8 mouse cellular contexts compared by ENCODE assay signal in the genomic region with DNA sequence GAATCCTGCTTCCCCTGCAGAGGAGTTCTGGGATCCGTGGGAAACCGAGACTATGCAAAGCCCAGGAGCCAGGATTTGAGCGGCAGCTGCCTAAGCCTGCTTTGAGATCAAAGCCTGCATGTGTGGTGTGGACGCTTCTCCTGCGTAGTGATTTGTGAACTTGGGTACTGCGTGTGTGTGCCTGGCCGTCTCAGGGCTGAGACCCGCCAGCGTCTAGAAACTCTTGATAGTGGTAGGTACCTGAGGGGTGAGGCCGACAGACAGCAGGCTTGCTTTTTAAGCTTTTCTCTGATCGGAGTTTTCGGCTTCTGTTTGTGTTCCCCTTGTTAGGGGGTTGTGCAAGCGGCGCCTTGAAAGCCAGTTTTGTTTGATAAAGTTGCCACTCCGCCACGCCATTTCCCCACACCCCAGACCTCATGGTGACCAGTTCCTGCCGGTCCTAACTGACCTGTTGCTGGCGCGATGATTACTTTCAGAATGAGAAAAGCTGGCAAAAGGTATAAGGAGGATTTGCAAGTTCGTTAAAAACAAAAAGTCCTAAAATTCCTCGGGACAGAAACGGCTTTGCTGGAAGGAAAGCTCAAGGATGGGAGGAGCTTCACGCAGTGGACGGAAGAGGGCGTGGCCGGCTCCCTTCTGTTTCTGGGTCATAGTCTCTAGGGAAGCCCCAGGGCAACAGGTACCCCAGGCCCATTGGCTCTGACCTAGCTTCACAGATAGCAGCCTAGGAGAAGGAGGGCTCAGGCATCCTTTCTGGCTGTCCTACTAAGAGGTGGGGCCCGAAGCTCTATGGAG. TPM values are rescaled to one million over a fixed set of nuclear protein-coding genes. Genes with fewer than 3 reads are reported as not detected.
DNase-seq lines count a peak whose midpoint lies in the region; ATAC-seq lines count a peak whose summit lies in the region.

No protein-coding gene starts in this region.

- H3K9me3 ChIP-seq in limb, embryonic 13.5 days = no peaks in the 10 kb centered on the region
- H3K9me3 ChIP-seq in midbrain, embryonic 15.5 days = no peaks in the 10 kb centered on the region

- DNase-seq in 3134 (ENCODE audit: extremely low read depth, insufficient read length, low spot score) = peak; percentile 53
- peak; percentile 32 for DNase-seq in T-cell, adult 2 months (ENCODE audit: low spot score)
- DNase-seq in testis, postnatal 10 days (ENCODE audit: low spot score) = peak; percentile 73

- WGBS in limb, embryonic 13.5 days = 2% methylated on average over 27 of the region's 27 CpGs
- WGBS in midbrain, embryonic 15.5 days = 2% methylated on average over 27 of the region's 27 CpGs

- H3K27me3 ChIP-seq in limb, embryonic 13.5 days = peaks cover 3% of the 10 kb centered on the region; the same call in 1 of the 2 replicates
- peaks cover 14% of the 10 kb centered on the region for H3K27me3 ChIP-seq in midbrain, embryonic 15.5 days (replicated peaks)

- peak overlapping the region; percentile 76 for H3K9ac ChIP-seq in limb, embryonic 13.5 days
- H3K9ac ChIP-seq in midbrain, embryonic 15.5 days = no peak overlapping the region

- H3K36me3 ChIP-seq in limb, embryonic 13.5 days = no peaks in the 10 kb centered on the region
- H3K36me3 ChIP-seq in midbrain, embryonic 15.5 days (replicated peaks) = no peaks in the 10 kb centered on the region

- peak overlapping the region; percentile 34; the same call in 1 of the 2 replicates for H3K27ac ChIP-seq in limb, embryonic 13.5 days
- no peak overlapping the region for H3K27ac ChIP-seq in midbrain, embryonic 15.5 days

- ATAC-seq in erythroid progenitor cell, adult 5-6 weeks (replicated peaks; ENCODE audit: low FRiP score, poor library complexity, severe bottlenecking) = peak; percentile 62
- ATAC-seq in hematopoietic stem cell, adult 5-6 weeks (replicated peaks in 1 of 2; ENCODE audit: insufficient read depth in 1 of 2, low FRiP score in 2 of 2, low TSS enrichment in 1 of 2, low read depth in 1 of 2, poor library complexity in 2 of 2, severe bottlenecking in 2 of 2) = peak; percentile 26 to 37; a peak in 1 of 4 replicates
- no peak; the same call in 1 of the 2 replicates for ATAC-seq in limb, embryonic 13.5 days (ENCODE audit: low FRiP score, low read depth)
- ATAC-seq in midbrain, embryonic 15.5 days (replicated peaks) = no peak
- no peak for ATAC-seq in frontal cortex, adult (ENCODE audit: low TSS enrichment)

- H3K4me3 ChIP-seq in limb, embryonic 13.5 days = peak overlapping the region; percentile 50
- peak overlapping the region; percentile 30 for H3K4me3 ChIP-seq in midbrain, embryonic 15.5 days

- H3K4me2 ChIP-seq in limb, embryonic 13.5 days (replicated peaks) = peak overlapping the region; percentile 98
- peak overlapping the region; percentile 59 for H3K4me2 ChIP-seq in midbrain, embryonic 15.5 days

- peaks cover 20% of the 10 kb centered on the region for H3K4me1 ChIP-seq in limb, embryonic 13.5 days
- H3K4me1 ChIP-seq in midbrain, embryonic 15.5 days = peaks cover 19% of the 10 kb centered on the region

RNA-seq across cellular contexts. Expression of a gene that starts 0.5 kb away (rescaled TPM):
- total RNA-seq in erythroid progenitor cell, adult 5-6 weeks (2015; ENCODE audit: low replicate concordance) = 3.4 and 7.9 TPM in 2 replicates
- total RNA-seq in erythroid progenitor cell, adult 5-6 weeks (2017; ENCODE audit: low replicate concordance) = 2.8 and 13.2 TPM in 2 replicates
- 12.4 and 12.7 TPM in 2 replicates for total RNA-seq in hematopoietic stem cell, adult 5-6 weeks (2017)
- polyA plus RNA-seq in limb, embryonic 13.5 days (2015; fragmentation: Nextera tagmentation; extraction: Ambion mirVana) = 39.4 and 41.6 TPM in 2 replicates
- polyA plus RNA-seq in midbrain, embryonic 15.5 days (2015; fragmentation: Nextera tagmentation; extraction: Ambion mirVana) = 32.0 and 33.5 TPM in 2 replicates

RNA-seq across cellular contexts. Expression of a gene that starts 0.7 kb away (rescaled TPM):
- total RNA-seq in erythroid progenitor cell, adult 5-6 weeks (2015; ENCODE audit: low replicate concordance) = 133 TPM in 2 replicates
- 92.7 and 104 TPM in 2 replicates for total RNA-seq in erythroid progenitor cell, adult 5-6 weeks (2017; ENCODE audit: low replicate concordance)
- 19.0 and 49.2 TPM in 2 replicates for total RNA-seq in hematopoietic stem cell, adult 5-6 weeks (2017)
- 40.4 and 41.9 TPM in 2 replicates for polyA plus RNA-seq in limb, embryonic 13.5 days (2015; fragmentation: Nextera tagmentation; extraction: Ambion mirVana)
- polyA plus RNA-seq in midbrain, embryonic 15.5 days (2015; fragmentation: Nextera tagmentation; extraction: Ambion mirVana) = 8.1 and 12.0 TPM in 2 replicates

RNA-seq across cellular contexts. Expression of a gene that starts 30.9 kb away (rescaled TPM):
- 48.6 and 55.5 TPM in 2 replicates for total RNA-seq in erythroid progenitor cell, adult 5-6 weeks (2015; ENCODE audit: low replicate concordance)
- total RNA-seq in erythroid progenitor cell, adult 5-6 weeks (2017; ENCODE audit: low replicate concordance) = 42.6 and 47.1 TPM in 2 replicates
- 8.4 and 19.1 TPM in 2 replicates for total RNA-seq in hematopoietic stem cell, adult 5-6 weeks (2017)
- polyA plus RNA-seq in limb, embryonic 13.5 days (2015; fragmentation: Nextera tagmentation; extraction: Ambion mirVana) = 39.7 and 43.4 TPM in 2 replicates
- polyA plus RNA-seq in midbrain, embryonic 15.5 days (2015; fragmentation: Nextera tagmentation; extraction: Ambion mirVana) = 47.2 and 50.9 TPM in 2 replicates

RNA-seq across cellular contexts. Expression of a gene that starts 37.4 kb away (rescaled TPM):
- total RNA-seq in erythroid progenitor cell, adult 5-6 weeks (2015; ENCODE audit: low replicate concordance) = 2.2 TPM in 1 of 2 replicates, not detected in the other
- 3.7 TPM in 1 of 2 replicates, not detected in the other for total RNA-seq in erythroid progenitor cell, adult 5-6 weeks (2017; ENCODE audit: low replicate concordance)
- total RNA-seq in hematopoietic stem cell, adult 5-6 weeks (2017) = not detected in 2 replicates
- polyA plus RNA-seq in limb, embryonic 13.5 days (2015; fragmentation: Nextera tagmentation; extraction: Ambion mirVana) = 3.5 and 3.7 TPM in 2 replicates
- polyA plus RNA-seq in midbrain, embryonic 15.5 days (2015; fragmentation: Nextera tagmentation; extraction: Ambion mirVana) = 0.30 and 0.56 TPM in 2 replicates

RNA-seq across cellular contexts. Expression of a gene that starts 53.4 kb away (rescaled TPM):
- total RNA-seq in erythroid progenitor cell, adult 5-6 weeks (2015; ENCODE audit: low replicate concordance) = 4.3 and 7.1 TPM in 2 replicates
- total RNA-seq in erythroid progenitor cell, adult 5-6 weeks (2017; ENCODE audit: low replicate concordance) = 0.45 and 2.8 TPM in 2 replicates
- 6.4 and 8.2 TPM in 2 replicates for total RNA-seq in hematopoietic stem cell, adult 5-6 weeks (2017)
- polyA plus RNA-seq in limb, embryonic 13.5 days (2015; fragmentation: Nextera tagmentation; extraction: Ambion mirVana) = 23.4 and 25.1 TPM in 2 replicates
- polyA plus RNA-seq in midbrain, embryonic 15.5 days (2015; fragmentation: Nextera tagmentation; extraction: Ambion mirVana) = 123 and 125 TPM in 2 replicates

Comparison
In these comparisons a context has a peak if more than half of its experiments do, and no peak if none do; other contexts are left out.
1. ATAC-seq: peak in erythroid progenitor cell, adult 5-6 weeks (single experiment) and hematopoietic stem cell, adult 5-6 weeks (2 of 2); none in limb, embryonic 13.5 days (single experiment), midbrain, embryonic 15.5 days (single experiment) and frontal cortex, adult (single experiment).
2. Peak in every context shown above with its lines, with median percentiles within 50 percentile points of each other: DNase-seq.